Mouse (Mus musculus) heart, adult 10 weeks (tissue): ENCODE measurements around the gene Tas2r120. TPM values are rescaled to one million over a fixed set of nuclear protein-coding genes. Genes with fewer than 3 reads are reported as not detected.

Experiments used
- polyA plus RNA-seq: library from polyadenylated mRNA; stranded (reverse); fragments of 350-450 nt; fragmentation: Illumina TruSeq; extraction: RNeasy Lipid Tissue Mini Kit (QIAGEN cat#74804); gene quantifications from one replicate; pipeline ENCODE4 v1.2.3, GENCODE M21; 2014; ENCODE audit warnings: low read depth, low replicate concordance

Gene Tas2r120
- not detected for polyA plus RNA-seq

GRCm38 (mm10) chr6:132656653-132657052 is at the start of gene Tas2r120:
Tas2r120 (plus strand) TSS chr6:132656953.

GRCm38 (mm10) chr6:132651426-132651825 is 5.3 kb upstream of the Tas2r120 start, which contains the start of gene A630073D07Rik:
A630073D07Rik (minus strand) TSS chr6:132651526.

GRCm38 (mm10) chr6:132700907-132701306 is 44.2 kb downstream of the Tas2r120 start, which contains the start of gene Tas2r121:
Tas2r121 (minus strand) TSS chr6:132701007.

Other genes with a start within 250 kb of the Tas2r120 start
- not detected for gene Prh1, start 87.1 kb upstream of the Tas2r120 start, polyA plus RNA-seq
- not detected for gene Prp2, start 61.0 kb upstream of the Tas2r120 start, polyA plus RNA-seq
- gene A630073D07Rik, start 5.4 kb upstream of the Tas2r120 start, polyA plus RNA-seq: not detected
- not detected for gene Tas2r121, start 44.1 kb downstream of the Tas2r120 start, polyA plus RNA-seq
- not detected for gene Tas2r122, start 55.0 kb downstream of the Tas2r120 start, polyA plus RNA-seq
- gene Tas2r115, start 81.1 kb downstream of the Tas2r120 start, polyA plus RNA-seq: not detected
- gene Tas2r124, start 97.8 kb downstream of the Tas2r120 start, polyA plus RNA-seq: not detected
- gene Tas2r102, start 105.2 kb downstream of the Tas2r120 start, polyA plus RNA-seq: not detected
- gene Tas2r136, start 121.2 kb downstream of the Tas2r120 start, polyA plus RNA-seq: not detected
- gene Tas2r117, start 145.9 kb downstream of the Tas2r120 start, polyA plus RNA-seq: not detected
- not detected for gene Tas2r123, start 190.2 kb downstream of the Tas2r120 start, polyA plus RNA-seq
- not detected for gene Tas2r116, start 198.5 kb downstream of the Tas2r120 start, polyA plus RNA-seq
- not detected for gene Tas2r110, start 211.1 kb downstream of the Tas2r120 start, polyA plus RNA-seq
- gene Tas2r113, start 236.1 kb downstream of the Tas2r120 start, polyA plus RNA-seq: not detected